Mouse (Mus musculus): Measurements from ENCODE around the gene Dclk3. TPM values are rescaled to one million over a fixed set of nuclear protein-coding genes. Genes with fewer than 3 reads are reported as not detected.

Dclk3 gene
- polyA plus RNA-seq, 1 experiment, result 0.09 TPM

- no peak overlapping the region for H3K4me3 ChIP-seq (ENCODE audit: control insufficient read depth, insufficient read depth, low read length)
- TF ChIP-seq CTCF (IDR thresholded peaks at IDR 0.05; ENCODE audit: borderline replicate concordance, control insufficient read depth, extremely low read depth, insufficient read depth, low read length, poor library complexity) (no peak), POLR2A (IDR thresholded peaks at IDR 0.05; ENCODE audit: control insufficient read depth, extremely low read depth, insufficient read depth, low read length, poor library complexity) (no peak)
- no peak overlapping the region for H3K27ac ChIP-seq (ENCODE audit: control insufficient read depth, insufficient read depth, low read length)
- H3K36me3 ChIP-seq (ENCODE audit: control insufficient read depth, insufficient read depth, low read length), result no peaks in the 10 kb centered on the region
- no peaks in the 10 kb centered on the region for H3K27me3 ChIP-seq (ENCODE audit: control insufficient read depth, insufficient read depth, low read length)
- 95% methylated on average over 4 of the region's 4 CpGs for WGBS
- no peak for DNase-seq
- H3K4me1 ChIP-seq (replicated peaks; ENCODE audit: control insufficient read depth, insufficient read depth, low read length), result 0 out of 2 replicates have a peak, but pooled peaks cover 2% of the 10 kb centered on the region
Observed at GRCm38 (mm10) chr9:111457936-111458310, 19.0 kb downstream of the Dclk3 start.

DNA sequence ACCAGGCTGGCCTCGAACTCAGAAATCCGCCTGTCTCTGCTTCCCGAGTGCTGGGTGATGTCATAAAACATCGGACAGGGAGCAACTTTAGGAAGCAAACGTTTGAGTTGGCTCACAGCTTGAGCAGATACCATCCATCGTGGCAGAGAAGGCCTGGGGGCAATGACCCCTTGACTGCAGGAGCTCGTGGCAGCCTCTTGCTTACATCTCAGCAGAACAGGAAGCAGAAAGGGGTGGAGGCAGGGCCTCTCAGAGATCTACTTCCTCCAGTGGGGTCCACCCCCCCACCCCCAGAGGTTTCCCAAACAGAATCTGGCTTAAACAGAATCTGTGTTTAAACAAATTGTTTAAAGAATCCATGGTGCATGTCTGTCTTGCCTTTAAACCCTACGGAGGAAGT lies 20.6 kb downstream of the Dclk3 start:
- WGBS, result 64% methylated on average over 8 of the region's 8 CpGs
- H3K27me3 ChIP-seq (ENCODE audit: control insufficient read depth, insufficient read depth, low read length), result no peaks in the 10 kb centered on the region
- TF ChIP-seq CTCF (IDR thresholded peaks at IDR 0.05; ENCODE audit: borderline replicate concordance, control insufficient read depth, extremely low read depth, insufficient read depth, low read length, poor library complexity) (no peak), POLR2A (IDR thresholded peaks at IDR 0.05; ENCODE audit: control insufficient read depth, extremely low read depth, insufficient read depth, low read length, poor library complexity) (no peak)

GRCm38 (mm10) chr9:111460201-111460814 lies 21.4 kb downstream of the Dclk3 start:
- H3K27ac ChIP-seq (ENCODE audit: control insufficient read depth, insufficient read depth, low read length), result no peak overlapping the region
- H3K36me3 ChIP-seq (ENCODE audit: control insufficient read depth, insufficient read depth, low read length), result no peaks in the 10 kb centered on the region
- TF ChIP-seq CTCF (IDR thresholded peaks at IDR 0.05; ENCODE audit: borderline replicate concordance, control insufficient read depth, extremely low read depth, insufficient read depth, low read length, poor library complexity) (no peak), POLR2A (IDR thresholded peaks at IDR 0.05; ENCODE audit: control insufficient read depth, extremely low read depth, insufficient read depth, low read length, poor library complexity) (no peak)
- WGBS, result 77% methylated on average over 6 of the region's 6 CpGs
- no peak for DNase-seq
- no peaks in the 10 kb centered on the region for H3K27me3 ChIP-seq (ENCODE audit: control insufficient read depth, insufficient read depth, low read length)
- H3K4me3 ChIP-seq (ENCODE audit: control insufficient read depth, insufficient read depth, low read length), result no peak overlapping the region
- no peaks in the 10 kb centered on the region for H3K4me1 ChIP-seq (replicated peaks; ENCODE audit: control insufficient read depth, insufficient read depth, low read length)

More for the DNA sequence above, 20.6 kb downstream of the Dclk3 start:
- no peaks in the 10 kb centered on the region for H3K36me3 ChIP-seq (ENCODE audit: control insufficient read depth, insufficient read depth, low read length)
- DNase-seq, result no peak
- H3K4me3 ChIP-seq (ENCODE audit: control insufficient read depth, insufficient read depth, low read length), result no peak overlapping the region
- H3K27ac ChIP-seq (ENCODE audit: control insufficient read depth, insufficient read depth, low read length), result no peak overlapping the region
- no peaks in the 10 kb centered on the region for H3K4me1 ChIP-seq (replicated peaks; ENCODE audit: control insufficient read depth, insufficient read depth, low read length)

GRCm38 (mm10) chr9:111461415-111462103 lies 22.7 kb downstream of the Dclk3 start:
- no peak overlapping the region for H3K27ac ChIP-seq (ENCODE audit: control insufficient read depth, insufficient read depth, low read length)

DNA sequence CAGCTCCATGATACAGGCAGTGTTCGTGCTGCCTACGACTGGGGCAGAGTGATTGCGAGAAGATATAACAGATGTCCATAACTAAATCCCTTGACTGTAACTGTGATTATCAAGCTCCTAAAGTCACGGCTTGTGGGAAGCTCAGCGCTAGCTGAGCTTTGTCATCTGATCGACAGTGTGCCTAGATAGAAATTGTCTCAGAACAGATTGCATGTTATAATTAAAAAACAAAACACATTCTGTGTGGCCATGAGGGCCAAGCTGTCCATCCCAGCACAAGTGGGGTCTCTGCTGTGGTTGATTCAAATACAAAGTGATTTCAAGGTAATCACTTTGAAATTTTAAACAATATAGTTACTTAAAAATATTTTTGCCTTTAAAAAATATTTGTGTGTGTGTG lies 26.8 kb downstream of the Dclk3 start:
- WGBS, result 96% methylated on average over 6 of the region's 6 CpGs
- Histone ChIP-seq H3K27me3 (ENCODE audit: control insufficient read depth, insufficient read depth, low read length) (no peaks in the 10 kb centered on the region), H3K27ac (ENCODE audit: control insufficient read depth, insufficient read depth, low read length) (no peak overlapping the region), H3K4me1 (replicated peaks; ENCODE audit: control insufficient read depth, insufficient read depth, low read length) (no peaks in the 10 kb centered on the region), H3K4me3 (ENCODE audit: control insufficient read depth, insufficient read depth, low read length) (no peak overlapping the region), H3K36me3 (ENCODE audit: control insufficient read depth, insufficient read depth, low read length) (no peaks in the 10 kb centered on the region)
- no peak for TF ChIP-seq POLR2A (IDR thresholded peaks at IDR 0.05; ENCODE audit: control insufficient read depth, extremely low read depth, insufficient read depth, low read length, poor library complexity)
- TF ChIP-seq CTCF (IDR thresholded peaks at IDR 0.05; ENCODE audit: borderline replicate concordance, control insufficient read depth, extremely low read depth, insufficient read depth, low read length, poor library complexity), result no peak
- DNase-seq, result no peak

More at GRCm38 (mm10) chr9:111461415-111462103, 22.7 kb downstream of the Dclk3 start:
- no peaks in the 10 kb centered on the region for H3K27me3 ChIP-seq (ENCODE audit: control insufficient read depth, insufficient read depth, low read length)
- H3K36me3 ChIP-seq (ENCODE audit: control insufficient read depth, insufficient read depth, low read length), result no peaks in the 10 kb centered on the region
- no peak for DNase-seq
- no peak overlapping the region for H3K4me3 ChIP-seq (ENCODE audit: control insufficient read depth, insufficient read depth, low read length)
- no peak for TF ChIP-seq CTCF (IDR thresholded peaks at IDR 0.05; ENCODE audit: borderline replicate concordance, control insufficient read depth, extremely low read depth, insufficient read depth, low read length, poor library complexity)
- no peak for TF ChIP-seq POLR2A (IDR thresholded peaks at IDR 0.05; ENCODE audit: control insufficient read depth, extremely low read depth, insufficient read depth, low read length, poor library complexity)
- no peaks in the 10 kb centered on the region for H3K4me1 ChIP-seq (replicated peaks; ENCODE audit: control insufficient read depth, insufficient read depth, low read length)
- WGBS, result 91% methylated on average over 10 of the region's 10 CpGs

DNA sequence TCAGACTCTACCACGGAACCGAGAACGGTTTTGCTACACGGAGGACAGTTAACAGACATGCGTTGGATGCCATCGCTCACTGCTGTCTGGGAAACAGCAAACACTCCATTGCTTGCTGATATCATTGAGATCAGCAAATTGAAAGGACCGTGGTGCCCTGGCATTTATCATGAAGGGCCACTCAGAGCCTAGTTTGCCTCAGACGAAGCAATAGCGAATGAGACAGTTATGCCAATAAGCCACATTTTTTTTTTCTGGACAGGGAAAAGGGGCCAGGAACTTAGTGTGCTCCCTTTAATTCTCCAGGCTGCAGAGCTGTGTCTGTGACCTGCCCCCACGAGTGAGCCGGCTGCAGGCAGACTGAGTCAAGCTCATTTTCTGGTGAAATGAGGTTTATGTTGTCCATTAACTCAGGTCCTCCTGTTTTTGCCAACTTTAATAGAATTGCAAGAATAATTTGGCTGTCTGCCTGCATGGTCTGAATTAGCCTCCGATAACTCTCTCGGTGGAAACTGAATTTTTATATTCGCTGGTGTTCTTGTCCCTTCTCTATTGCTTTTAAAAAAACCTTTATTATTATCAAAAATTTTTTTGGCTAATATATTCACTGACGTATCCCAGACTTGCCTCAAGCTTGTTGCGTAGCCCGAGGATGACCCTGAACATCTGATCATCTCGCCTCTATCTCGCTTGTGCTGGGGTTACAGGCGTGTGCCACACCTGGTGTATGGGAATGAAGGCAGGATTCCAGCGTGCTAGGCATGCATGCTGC lies 35.0 kb downstream of the Dclk3 start:
- Histone ChIP-seq H3K27ac (ENCODE audit: control insufficient read depth, insufficient read depth, low read length) (no peak overlapping the region), H3K27me3 (ENCODE audit: control insufficient read depth, insufficient read depth, low read length) (no peaks in the 10 kb centered on the region), H3K4me3 (ENCODE audit: control insufficient read depth, insufficient read depth, low read length) (no peak overlapping the region), H3K4me1 (replicated peaks; ENCODE audit: control insufficient read depth, insufficient read depth, low read length) (no peaks in the 10 kb centered on the region), H3K36me3 (ENCODE audit: control insufficient read depth, insufficient read depth, low read length) (no peaks in the 10 kb centered on the region)
- 93% methylated on average over 21 of the region's 21 CpGs for WGBS
- TF ChIP-seq CTCF (IDR thresholded peaks at IDR 0.05; ENCODE audit: borderline replicate concordance, control insufficient read depth, extremely low read depth, insufficient read depth, low read length, poor library complexity) (no peak), POLR2A (IDR thresholded peaks at IDR 0.05; ENCODE audit: control insufficient read depth, extremely low read depth, insufficient read depth, low read length, poor library complexity) (no peak)
- no peak for DNase-seq
